Mouse (Mus musculus) G1E (cell line): ENCODE results near the gene Srrm4.

Source experiments
- CTCF ChIP-seq: IDR thresholded peaks from 2 replicates; pipeline ENCODE4 v1.5.1; 2012; ENCODE audit warnings: low read depth, low read length, inconsistent platforms, mixed read lengths
- GATA2 ChIP-seq: IDR thresholded peaks from 2 replicates; pipeline ENCODE4 v1.6.1; 2012; ENCODE audit warnings: low read depth, low read length, inconsistent platforms, borderline replicate concordance

GRCm38 (mm10) chr5:116420213-116420612 is 171.4 kb downstream of the Srrm4 start:
- TF ChIP-seq CTCF (no peak), GATA2 (no peak)
